Mouse (Mus musculus) CH12.LX (cell line): ENCODE results near the gene Gm20388. TPM values are rescaled to one million over a fixed set of nuclear protein-coding genes. Genes with fewer than 3 reads are reported as not detected.
A peak's percentile ranks its signal among the peaks of the same experiment; 100 is the strongest.

Experiments used
- DNase-seq: peaks from one replicate; pipeline ENCODE4 v3.0.0-alpha.2; 2013; ENCODE audit errors: extremely low read depth
- H3K27ac ChIP-seq: 2 replicates; pipeline ENCODE4 v1.5.1; 2012; ENCODE audit warnings: low read depth, mild to moderate bottlenecking, control low read depth, moderate library complexity; ENCODE audit not compliant: insufficient read depth
- H3K27me3 ChIP-seq: replicated peaks from 2 replicates; pipeline ENCODE3; 2012; ENCODE audit warnings: inconsistent platforms
- H3K36me3 ChIP-seq, 2 experiments: replicated peaks in 1 of 2; 2 replicates each; pipeline versions ENCODE3 to v1.6.1; 2012; ENCODE audit warnings: inconsistent platforms in 1 of 2, low read length in 1 of 2, mild to moderate bottlenecking in 1 of 2, mixed read lengths in 1 of 2, moderate library complexity in 1 of 2; ENCODE audit not compliant: control insufficient read depth in 1 of 2, insufficient read depth in 1 of 2
- H3K4me1 ChIP-seq, 2 experiments: 2 replicates each; pipeline ENCODE4 v1.6.1; 2012; ENCODE audit warnings: inconsistent platforms in 1 of 2, moderate library complexity in 1 of 2; ENCODE audit not compliant: insufficient read depth in 2 of 2, control insufficient read depth in 1 of 2
- H3K4me2 ChIP-seq: 2 replicates; pipeline ENCODE4 v1.6.1; 2012; ENCODE audit warnings: low read depth, mild to moderate bottlenecking, control low read depth; ENCODE audit not compliant: poor library complexity, insufficient read depth, severe bottlenecking
- H3K4me3 ChIP-seq, 3 experiments: fragments of 150-350 bp in 1 of 3; sonication (generic) in 1 of 3; replicated peaks in 1 of 3; 2 replicates each; pipeline versions ENCODE3 to v1.5.1; 2011 to 2012; ENCODE audit warnings: low read depth in 2 of 3, low read length in 2 of 3, mild to moderate bottlenecking in 2 of 3, moderate library complexity in 2 of 3, control low read depth in 1 of 3, improper control_type of control experiment in 1 of 3, inconsistent platforms in 1 of 3, mixed read lengths in 1 of 3; ENCODE audit not compliant: poor library complexity in 1 of 3
- H3K79me2 ChIP-seq: replicated peaks from 2 replicates; pipeline ENCODE4 v1.6.1; 2012; ENCODE audit warnings: mild to moderate bottlenecking, moderate library complexity; ENCODE audit not compliant: control insufficient read depth, poor library complexity, insufficient read depth, severe bottlenecking; ENCODE audit errors: extremely low read depth
- H3K9ac ChIP-seq: 2 replicates; pipeline ENCODE4 v1.6.1; 2012; ENCODE audit warnings: low read depth, mild to moderate bottlenecking, control low read depth, moderate library complexity; ENCODE audit not compliant: insufficient read depth
- H3K9me3 ChIP-seq: replicated peaks from 2 replicates; pipeline ENCODE3; 2012; ENCODE audit warnings: low read length, inconsistent platforms, mixed read lengths
- CHD1 ChIP-seq: IDR thresholded peaks from 2 replicates; pipeline ENCODE4 v1.6.1; 2012; ENCODE audit warnings: low read depth, low read length, improper control_type of control experiment, inconsistent platforms
- EP300 ChIP-seq: IDR thresholded peaks from 2 replicates; pipeline ENCODE4 v1.6.1; 2011; ENCODE audit warnings: low read length, improper control_type of control experiment
- ETS1 ChIP-seq: conservative IDR thresholded peaks from 2 replicates; pipeline ENCODE4 v1.6.1; 2012; ENCODE audit warnings: low read depth, mild to moderate bottlenecking, inconsistent platforms, low read length, improper control_type of control experiment, moderate library complexity
- GABPA ChIP-seq: IDR thresholded peaks from 2 replicates; pipeline ENCODE4 v1.6.1; 2012; ENCODE audit warnings: low read depth, low read length, improper control_type of control experiment, inconsistent platforms; ENCODE audit not compliant: insufficient replicate concordance
- HCFC1 ChIP-seq: IDR thresholded peaks from 2 replicates; pipeline ENCODE4 v1.6.1; 2012; ENCODE audit warnings: low read depth, mild to moderate bottlenecking, inconsistent platforms, low read length, improper control_type of control experiment
- KAT2A ChIP-seq: IDR thresholded peaks from 2 replicates; pipeline ENCODE4 v1.6.1; 2012; ENCODE audit warnings: low read length, improper control_type of control experiment, inconsistent platforms; ENCODE audit not compliant: insufficient replicate concordance
- MAFK ChIP-seq: IDR thresholded peaks from 2 replicates; pipeline ENCODE4 v1.6.1; 2011; ENCODE audit warnings: low read length, improper control_type of control experiment; ENCODE audit not compliant: insufficient replicate concordance
- MAX ChIP-seq: IDR thresholded peaks from 2 replicates; pipeline ENCODE4 v1.6.1; 2011; ENCODE audit warnings: low read length, improper control_type of control experiment
- MYC ChIP-seq: IDR thresholded peaks from 2 replicates; pipeline ENCODE4 v1.6.1; 2011; ENCODE audit warnings: low read depth, mild to moderate bottlenecking, improper control_type of control experiment, low read length
- NELFE ChIP-seq: IDR thresholded peaks from 2 replicates; pipeline ENCODE4 v1.6.1; 2011; ENCODE audit warnings: low read depth, low read length, improper control_type of control experiment
- PAX5 ChIP-seq: IDR thresholded peaks from 2 replicates; pipeline ENCODE4 v1.6.1; 2012; ENCODE audit warnings: low read length, inconsistent platforms, mixed read lengths
- POLR2AphosphoS2 ChIP-seq: IDR thresholded peaks from 2 replicates; pipeline ENCODE4 v1.6.1; 2011; ENCODE audit warnings: low read depth, low read length, improper control_type of control experiment
- RAD21 ChIP-seq: IDR thresholded peaks from 2 replicates; pipeline ENCODE4 v1.6.1; 2011; ENCODE audit warnings: low read depth, mild to moderate bottlenecking, low read length, improper control_type of control experiment, moderate library complexity
- RCOR1 ChIP-seq: conservative IDR thresholded peaks from 2 replicates; pipeline ENCODE4 v1.6.1; 2012; ENCODE audit warnings: low read depth, mild to moderate bottlenecking, inconsistent platforms, low read length, improper control_type of control experiment
- SIN3A ChIP-seq: IDR thresholded peaks from 2 replicates; pipeline ENCODE4 v1.6.1; 2012; ENCODE audit warnings: low read length, improper control_type of control experiment, inconsistent platforms
- TBP ChIP-seq: conservative IDR thresholded peaks from 2 replicates; pipeline ENCODE4 v1.6.1; 2011; ENCODE audit warnings: low read depth, low read length, improper control_type of control experiment
- ZC3H11A ChIP-seq: IDR thresholded peaks from 2 replicates; pipeline ENCODE4 v1.6.1; 2012; ENCODE audit warnings: low read depth, mild to moderate bottlenecking, inconsistent platforms, low read length, improper control_type of control experiment
- ZKSCAN1 ChIP-seq: IDR thresholded peaks from 2 replicates; pipeline ENCODE4 v1.6.1; 2012; ENCODE audit warnings: low read depth, inconsistent platforms, low read length, improper control_type of control experiment, borderline replicate concordance
- ZMIZ1 ChIP-seq: IDR thresholded peaks from 2 replicates; pipeline ENCODE4 v1.6.1; 2012; ENCODE audit warnings: low read depth, mild to moderate bottlenecking, inconsistent platforms, low read length, improper control_type of control experiment
- ZNF384 ChIP-seq: IDR thresholded peaks from 2 replicates; pipeline ENCODE4 v1.6.1; 2012; ENCODE audit warnings: low read depth, low read length, improper control_type of control experiment, inconsistent platforms
- dilution Hi-C: fragments of 300-500 bp; cut with MboI; formaldehyde crosslinking; loops from 2 replicates; pipeline ENCODE4 v1.14.3; 2020; ENCODE audit warnings: low sequenced_read_pairs; ENCODE audit not compliant: extremely low pct_unique_long_range_greater_than_20kb, extremely low pct_ligation_motif_present
- in situ Hi-C: fragments of 300-500 bp; cut with MboI; formaldehyde crosslinking; loops from 3 replicates; pipeline ENCODE4 v1.14.3; 2019; ENCODE audit warnings: low sequenced_read_pairs, low pct_ligation_motif_present, low pct_unique_long_range_greater_than_20kb, mixed read lengths
- polyA plus RNA-seq: library from polyadenylated mRNA; unstranded; fragments of >175 nt; gene quantifications from 2 replicates; pipeline ENCODE4 v1.2.1, GENCODE M21; 2012; ENCODE audit warnings: low read depth; ENCODE audit not compliant: insufficient read length
- total RNA-seq, 2 experiments: library from RNA; depleted of rRNA; stranded (reverse); fragments of 300-350 nt in 1 of 2; fragments of >200 nt in 1 of 2; gene quantifications; 2 replicates each; pipeline ENCODE4 v1.2.3; 2012 to 2014

Gene Gm20388
- total and polyA plus RNA-seq, 3 experiments, result 14.8 to 26.3 (median 22.2) TPM

DNA sequence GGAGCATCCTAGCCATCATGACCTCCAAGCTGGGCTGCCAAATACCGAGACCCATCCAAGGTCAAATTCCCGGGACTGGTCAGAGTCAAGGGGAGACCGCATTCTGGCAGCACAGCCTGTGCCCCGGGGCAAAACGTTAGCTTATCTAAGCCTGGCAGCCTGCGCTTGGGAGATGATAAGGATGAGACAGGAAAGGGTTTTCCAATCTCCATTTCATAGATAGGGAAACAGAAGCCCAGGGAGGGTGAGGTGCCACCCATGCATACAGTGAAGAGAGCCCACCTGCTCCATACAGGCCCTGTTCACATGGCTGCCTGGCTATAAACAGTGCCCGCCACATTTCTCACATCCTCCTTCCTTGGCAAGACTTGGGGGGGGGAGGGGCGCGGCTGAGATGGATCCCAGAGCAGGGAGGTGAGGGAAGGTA, 2755.7 kb downstream of the Gm20388 start:
- Histone ChIP-seq H3K36me3 (peaks cover 20 to 96% of the 10 kb centered on the region in 2 experiments), H3K79me2 (no peaks in the 10 kb centered on the region), H3K27me3 (no peaks in the 10 kb centered on the region), H3K4me3 (no peak overlapping the region), H3K4me2 (no peak overlapping the region), H3K9me3 (no peaks in the 10 kb centered on the region), H3K4me1 (peaks cover 18 to 47% of the 10 kb centered on the region in 2 experiments), H3K9ac (no peak overlapping the region), H3K27ac (no peak overlapping the region)
- DNase-seq, result no peak
- TF ChIP-seq ZMIZ1 (no peak), CHD1 (no peak), GABPA (no peak), RCOR1 (no peak), ZKSCAN1 (no peak), RAD21 (no peak), ETS1 (no peak), KAT2A (no peak), MAFK (no peak), MAX (no peak)
- in situ Hi-C loops, result no loop called here
- dilution Hi-C loops, result no loop called here

DNA sequence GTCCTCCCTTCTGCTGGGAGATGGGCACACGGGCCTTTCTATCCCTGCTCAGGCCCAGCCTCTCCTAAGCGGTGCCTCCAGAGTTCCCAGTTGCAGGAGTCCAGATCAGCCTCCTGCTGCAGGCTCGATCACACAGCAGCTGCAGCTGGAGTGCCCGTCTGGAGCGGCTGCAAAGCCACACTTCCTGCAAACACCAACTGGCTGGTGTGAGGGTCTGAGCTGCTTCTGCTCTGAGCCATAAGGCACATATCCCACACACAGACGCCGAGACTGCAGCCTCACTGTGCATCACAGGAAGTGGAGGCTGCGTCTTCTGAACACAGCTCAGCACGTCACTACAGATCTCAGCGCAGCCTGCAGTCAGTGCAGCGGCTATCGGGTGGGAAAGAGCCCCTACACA, 2756.2 kb downstream of the Gm20388 start:
- H3K79me2 ChIP-seq, result no peaks in the 10 kb centered on the region
- dilution Hi-C loops, result no loop called here
- H3K9ac ChIP-seq, result no peak overlapping the region
- no peak overlapping the region for H3K27ac ChIP-seq
- no peak overlapping the region for H3K4me3 ChIP-seq
- in situ Hi-C loops, result no loop called here
- no peaks in the 10 kb centered on the region for H3K9me3 ChIP-seq
- DNase-seq, result peak; percentile 20
- TF ChIP-seq ZKSCAN1 (no peak), MYC (no peak), HCFC1 (no peak), RAD21 (no peak), ZC3H11A (no peak)
- H3K27me3 ChIP-seq, result no peaks in the 10 kb centered on the region
- peaks cover 15 to 45% of the 10 kb centered on the region in 2 experiments for H3K4me1 ChIP-seq
- H3K4me2 ChIP-seq, result no peak overlapping the region
- H3K36me3 ChIP-seq, result peaks cover 21 to 96% of the 10 kb centered on the region in 2 experiments

DNA sequence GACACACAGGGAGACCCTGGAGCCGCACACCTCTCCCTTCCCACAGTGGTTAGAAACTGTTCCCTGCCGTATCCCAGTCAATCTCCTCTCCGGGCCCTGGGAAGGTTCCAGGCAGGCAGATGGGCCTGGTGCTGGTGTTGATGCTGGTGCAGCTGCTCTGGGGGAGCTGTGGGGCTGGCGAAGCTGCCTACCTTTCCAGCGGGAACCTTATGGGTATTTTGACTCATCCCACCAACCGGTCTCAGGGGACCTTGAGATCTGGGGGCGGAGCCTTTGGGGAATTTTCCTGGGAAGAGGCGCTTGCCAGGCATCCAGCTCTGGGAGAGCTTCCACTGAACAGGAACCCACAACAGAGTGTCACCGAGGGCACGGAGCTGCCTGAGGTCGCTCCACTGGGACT, 2757.2 kb downstream of the Gm20388 start:
- no peaks in the 10 kb centered on the region for H3K27me3 ChIP-seq

More for the DNA sequence above, 2757.2 kb downstream of the Gm20388 start:
- H3K4me1 ChIP-seq, result peaks cover 15 to 45% of the 10 kb centered on the region in 2 experiments
- H3K79me2 ChIP-seq, result no peaks in the 10 kb centered on the region; the same call in 1 of the 2 replicates
- H3K27ac ChIP-seq, result no peak overlapping the region
- H3K9ac ChIP-seq, result no peak overlapping the region
- peaks cover 23 to 96% of the 10 kb centered on the region in 2 experiments for H3K36me3 ChIP-seq
- DNase-seq, result no peak
- dilution Hi-C loops, result no loop called here
- H3K9me3 ChIP-seq, result no peaks in the 10 kb centered on the region
- in situ Hi-C loops, result no loop called here
- H3K4me2 ChIP-seq, result no peak overlapping the region
- H3K4me3 ChIP-seq, result no peak overlapping the region
- TF ChIP-seq SIN3A (no peak), RAD21 (no peak), EP300 (no peak), MYC (no peak), CHD1 (no peak), ZKSCAN1 (no peak), ZNF384 (no peak), TBP (no peak), NELFE (no peak), PAX5 (no peak), POLR2AphosphoS2 (no peak)
